Mouse (Mus musculus) lung, postnatal 0 days (tissue): ENCODE measurements at regions not wholly inside any gene's neighbourhood (a gene's known extent, or its start where the extent isn't known, plus 50 kb on each side); places are given as distances from the start of the nearest gene placed in this dataset.

ENCODE experiments used
- CTCF ChIP-seq: IDR thresholded peaks from 2 replicates; pipeline ENCODE4 v1.5.1; 2016; ENCODE audit warnings: antibody characterized with exemption, mild to moderate bottlenecking
- EP300 ChIP-seq: IDR thresholded peaks from 2 replicates; pipeline ENCODE4 v1.6.1; 2016; ENCODE audit warnings: antibody characterized with exemption, mild to moderate bottlenecking, control low read depth

- TF ChIP-seq CTCF (no peak), EP300 (no peak)
Observed at GRCm38 (mm10) chr6:98095243-98095642, 247.3 kb downstream of the Gm765 start.
